Mouse (Mus musculus): Measurements from ENCODE around the gene Mvb12b. TPM values are rescaled to one million over a fixed set of nuclear protein-coding genes. Genes with fewer than 3 reads are reported as not detected.

Mvb12b gene
- polyA plus RNA-seq, 1 experiment from 2014 or later = 55.6 TPM

- Histone ChIP-seq H3K9ac (replicated peaks) (no peak overlapping the region), H3K4me2 (replicated peaks) (no peak overlapping the region), H3K9me3 (no peaks in the 10 kb centered on the region), H3K4me1 (peaks cover 11% of the 10 kb centered on the region; the same call in 1 of the 2 replicates), H3K27me3 (peaks cover 4% of the 10 kb centered on the region; the same call in 1 of the 2 replicates), H3K27ac (replicated peaks) (no peak overlapping the region), H3K4me3 (no peak overlapping the region), H3K36me3 (peaks cover 30% of the 10 kb centered on the region)
- 4% methylated on average over 2 of the region's 2 CpGs for WGBS
- ATAC-seq (ENCODE audit: low FRiP score, low read depth) = peak; percentile 67
These were observed 151.0 kb downstream of the Mvb12b start for GRCm38 (mm10) chr2:33736722-33737121.

GRCm38 (mm10) chr2:33734781-33735485 is 152.8 kb downstream of the Mvb12b start:
- ATAC-seq (ENCODE audit: low FRiP score, low read depth) = 0 out of 2 replicates have a peak, but pooled peaks have one; percentile 11
- H3K27ac ChIP-seq (replicated peaks) = peak overlapping the region; percentile 63; the same call in 1 of the 2 replicates
- H3K9ac ChIP-seq (replicated peaks) = no peak overlapping the region
- H3K36me3 ChIP-seq = peaks cover 40% of the 10 kb centered on the region
- H3K27me3 ChIP-seq = peaks cover 4% of the 10 kb centered on the region; the same call in 1 of the 2 replicates
- peaks cover 18% of the 10 kb centered on the region for H3K4me1 ChIP-seq
- no peak overlapping the region for H3K4me3 ChIP-seq
- 39% methylated on average over 10 of the region's 10 CpGs for WGBS
- H3K4me2 ChIP-seq (replicated peaks) = no peak overlapping the region
- no peaks in the 10 kb centered on the region for H3K9me3 ChIP-seq

GRCm38 (mm10) chr2:33729701-33730100 is 158.0 kb downstream of the Mvb12b start:
- Histone ChIP-seq H3K9me3 (no peaks in the 10 kb centered on the region), H3K36me3 (peaks cover 39% of the 10 kb centered on the region), H3K4me1 (peaks cover 19% of the 10 kb centered on the region), H3K27ac (replicated peaks) (peak overlapping the region; percentile 58; the same call in 1 of the 2 replicates), H3K4me3 (no peak overlapping the region), H3K27me3 (no peaks in the 10 kb centered on the region), H3K9ac (replicated peaks) (no peak overlapping the region), H3K4me2 (replicated peaks) (no peak overlapping the region)
- ATAC-seq (ENCODE audit: low FRiP score, low read depth) = no peak
- 28% methylated on average over 5 of the region's 5 CpGs for WGBS

GRCm38 (mm10) chr2:33727199-33727598 is 160.5 kb downstream of the Mvb12b start:
- no peak for ATAC-seq (ENCODE audit: low FRiP score, low read depth)
- WGBS = 69% methylated on average over 3 of the region's 6 CpGs
- no peaks in the 10 kb centered on the region for H3K9me3 ChIP-seq
- H3K27ac ChIP-seq (replicated peaks) = no peak overlapping the region
- no peak overlapping the region for H3K4me2 ChIP-seq (replicated peaks)
- peaks cover 17% of the 10 kb centered on the region for H3K4me1 ChIP-seq
- H3K27me3 ChIP-seq = no peaks in the 10 kb centered on the region
- no peak overlapping the region for H3K4me3 ChIP-seq
- no peak overlapping the region for H3K9ac ChIP-seq (replicated peaks)
- peaks cover 31% of the 10 kb centered on the region for H3K36me3 ChIP-seq

DNA sequence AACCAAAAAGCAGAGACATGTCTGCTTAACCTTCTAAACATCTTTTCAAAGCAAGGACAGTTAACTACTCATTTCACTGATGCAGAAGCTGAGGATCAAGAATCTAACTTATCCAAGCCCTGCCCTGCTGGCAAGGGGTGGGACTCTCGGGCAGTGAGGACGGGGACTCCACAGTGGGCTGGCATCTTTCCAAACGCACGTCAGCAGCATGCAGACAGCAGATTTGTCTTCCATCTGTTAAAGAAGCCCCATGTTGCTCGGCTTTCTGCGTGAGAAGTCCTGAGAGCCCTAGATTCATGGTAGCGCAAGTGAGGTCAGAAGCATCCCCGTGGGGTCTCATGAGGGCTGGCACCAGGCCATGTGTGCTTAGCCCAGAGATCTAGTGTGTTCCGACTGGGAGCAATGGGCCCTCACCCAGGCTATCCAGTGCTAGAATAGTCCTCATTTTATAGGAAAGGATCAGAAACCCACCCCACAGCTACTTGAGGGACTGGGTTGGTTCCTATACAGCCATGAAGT is 167.3 kb downstream of the Mvb12b start:
- Histone ChIP-seq H3K27ac (replicated peaks) (no peak overlapping the region), H3K4me1 (peaks cover 42% of the 10 kb centered on the region), H3K4me2 (replicated peaks) (no peak overlapping the region), H3K4me3 (no peak overlapping the region), H3K9me3 (no peaks in the 10 kb centered on the region), H3K36me3 (no peaks in the 10 kb centered on the region), H3K27me3 (peaks cover 26% of the 10 kb centered on the region), H3K9ac (replicated peaks) (no peak overlapping the region)
- 55% methylated on average over 9 of the region's 9 CpGs for WGBS
- ATAC-seq (ENCODE audit: low FRiP score, low read depth) = no peak

GRCm38 (mm10) chr2:33719339-33720066 is 168.2 kb downstream of the Mvb12b start:
- Histone ChIP-seq H3K27ac (replicated peaks) (0 out of 2 replicates have a peak overlapping the region, but pooled peaks have one; percentile 22), H3K27me3 (peaks cover 36% of the 10 kb centered on the region), H3K36me3 (no peaks in the 10 kb centered on the region), H3K4me3 (no peak overlapping the region), H3K9ac (replicated peaks) (no peak overlapping the region), H3K9me3 (no peaks in the 10 kb centered on the region), H3K4me1 (peaks cover 51% of the 10 kb centered on the region), H3K4me2 (replicated peaks) (no peak overlapping the region)
- no peak for ATAC-seq (ENCODE audit: low FRiP score, low read depth)
- 51% methylated on average over 12 of the region's 12 CpGs for WGBS

DNA sequence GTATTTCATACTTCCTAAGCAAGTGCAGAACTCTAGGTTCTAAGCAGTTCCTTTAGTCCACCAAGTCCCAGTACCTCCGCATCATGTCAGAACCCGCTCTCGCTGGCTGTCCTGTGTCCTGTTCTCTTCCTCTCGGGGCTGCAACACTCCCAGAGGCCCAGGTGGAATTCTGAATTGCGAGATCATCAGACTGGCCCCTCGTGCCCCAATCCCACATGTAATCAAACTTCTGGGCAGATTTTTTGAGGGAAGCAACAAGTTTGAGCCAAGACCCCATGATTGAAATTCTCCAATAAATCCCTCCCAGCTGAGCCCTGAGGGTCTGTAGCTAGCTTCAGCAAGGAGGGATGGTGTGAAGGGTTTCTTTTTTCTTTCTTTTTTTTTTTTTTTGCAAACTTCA is 169.2 kb downstream of the Mvb12b start:
- Histone ChIP-seq H3K27me3 (peaks cover 36% of the 10 kb centered on the region), H3K4me1 (peaks cover 58% of the 10 kb centered on the region), H3K4me3 (no peak overlapping the region), H3K27ac (replicated peaks) (peak overlapping the region; percentile 49; the same call in 1 of the 2 replicates), H3K9ac (replicated peaks) (no peak overlapping the region), H3K4me2 (replicated peaks) (peak overlapping the region; percentile 35), H3K9me3 (no peaks in the 10 kb centered on the region), H3K36me3 (no peaks in the 10 kb centered on the region)
- ATAC-seq (ENCODE audit: low FRiP score, low read depth) = no peak
- WGBS = 72% methylated on average over 6 of the region's 6 CpGs

DNA sequence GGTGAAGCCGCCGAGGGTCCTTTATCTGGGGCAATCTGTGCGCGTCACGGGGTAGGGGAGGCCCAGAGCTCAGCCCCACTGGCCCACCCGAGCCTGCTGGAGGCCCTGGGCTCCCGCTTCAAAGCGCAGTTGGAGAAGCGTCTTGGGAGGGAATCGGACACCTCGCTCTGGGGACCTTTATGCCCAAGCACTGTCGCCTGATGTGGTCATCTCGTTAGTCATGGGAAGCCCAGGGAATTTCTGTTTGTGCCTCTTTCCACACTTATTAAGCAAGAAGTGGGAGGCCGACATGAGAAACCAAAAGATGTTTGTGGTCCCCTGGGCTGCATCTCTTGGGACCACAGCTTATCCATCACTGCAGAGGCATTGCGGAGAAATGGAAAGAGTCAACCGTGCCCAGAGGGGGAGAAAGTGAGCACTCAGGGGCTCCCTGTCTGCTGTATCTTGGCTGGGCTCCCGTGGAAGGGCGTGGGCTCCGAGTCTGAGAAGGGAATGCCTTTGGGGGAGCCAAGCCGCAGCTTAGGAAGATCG is 169.9 kb downstream of the Mvb12b start:
- peaks cover 64% of the 10 kb centered on the region for H3K4me1 ChIP-seq
- H3K4me2 ChIP-seq (replicated peaks) = peak overlapping the region; percentile 35
- no peaks in the 10 kb centered on the region for H3K9me3 ChIP-seq
- no peaks in the 10 kb centered on the region for H3K36me3 ChIP-seq
- ATAC-seq (ENCODE audit: low FRiP score, low read depth) = no peak
- peaks cover 36% of the 10 kb centered on the region for H3K27me3 ChIP-seq
- no peak overlapping the region for H3K9ac ChIP-seq (replicated peaks)
- H3K4me3 ChIP-seq = no peak overlapping the region
- peak overlapping the region; percentile 49 for H3K27ac ChIP-seq (replicated peaks)
- 21% methylated on average over 21 of the region's 21 CpGs for WGBS

DNA sequence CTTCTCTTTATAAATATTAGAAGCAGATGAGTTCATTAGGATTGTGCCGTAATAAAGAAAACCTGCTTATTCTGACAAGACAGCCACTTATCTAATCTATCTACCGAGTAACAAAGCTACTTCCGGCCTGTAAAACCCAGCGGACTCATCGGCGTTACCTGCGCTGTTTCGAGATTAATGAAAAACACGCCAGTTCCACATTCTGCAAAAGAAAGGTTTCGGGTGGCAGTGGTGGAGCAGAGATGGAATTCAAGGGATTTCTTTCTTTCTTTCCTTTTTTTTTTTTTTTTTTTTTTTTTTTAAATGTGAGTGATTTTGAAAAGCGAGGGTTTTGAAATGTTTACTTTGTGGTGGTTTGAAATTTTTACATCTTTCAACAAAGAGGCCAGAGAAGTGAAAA is 170.4 kb downstream of the Mvb12b start:
- peaks cover 39% of the 10 kb centered on the region for H3K27me3 ChIP-seq
- no peak for ATAC-seq (ENCODE audit: low FRiP score, low read depth)
- H3K4me2 ChIP-seq (replicated peaks) = peak overlapping the region; percentile 35; the same call in 1 of the 2 replicates
- H3K4me1 ChIP-seq = peaks cover 70% of the 10 kb centered on the region
- no peak overlapping the region for H3K27ac ChIP-seq (replicated peaks)
- H3K9ac ChIP-seq (replicated peaks) = no peak overlapping the region
- H3K36me3 ChIP-seq = no peaks in the 10 kb centered on the region
- H3K4me3 ChIP-seq = no peak overlapping the region
- 50% methylated on average over 11 of the region's 11 CpGs for WGBS
- no peaks in the 10 kb centered on the region for H3K9me3 ChIP-seq

DNA sequence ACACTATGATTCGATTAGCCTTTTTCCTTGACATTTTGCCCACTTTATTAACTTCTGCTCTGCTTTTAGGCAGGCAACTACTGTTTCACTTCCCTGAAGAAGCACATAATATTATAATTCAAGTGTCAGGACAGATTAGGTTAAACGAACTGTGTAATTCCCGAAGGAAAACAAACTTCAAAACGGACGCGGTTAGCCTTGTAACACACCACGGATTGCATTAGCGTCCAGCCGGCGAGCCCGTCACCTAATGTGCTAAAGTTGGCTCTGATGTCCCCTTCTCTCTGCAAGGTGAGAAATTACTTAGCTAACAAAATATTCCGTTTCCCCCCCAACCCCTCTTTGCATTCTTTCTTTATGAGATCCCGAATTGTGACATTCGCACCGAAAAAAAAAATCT is 170.9 kb downstream of the Mvb12b start:
- WGBS = 37% methylated on average over 15 of the region's 15 CpGs
- Histone ChIP-seq H3K4me1 (peaks cover 71% of the 10 kb centered on the region), H3K9me3 (no peaks in the 10 kb centered on the region), H3K4me2 (replicated peaks) (no peak overlapping the region), H3K9ac (replicated peaks) (no peak overlapping the region), H3K4me3 (no peak overlapping the region), H3K27me3 (peaks cover 44% of the 10 kb centered on the region), H3K27ac (replicated peaks) (no peak overlapping the region), H3K36me3 (no peaks in the 10 kb centered on the region)
- no peak for ATAC-seq (ENCODE audit: low FRiP score, low read depth)

GRCm38 (mm10) chr2:33714932-33715331 is 172.8 kb downstream of the Mvb12b start:
- Histone ChIP-seq H3K9ac (replicated peaks) (no peak overlapping the region), H3K4me1 (peaks cover 66% of the 10 kb centered on the region), H3K4me3 (no peak overlapping the region), H3K9me3 (no peaks in the 10 kb centered on the region), H3K27me3 (peaks cover 49% of the 10 kb centered on the region), H3K27ac (replicated peaks) (peak overlapping the region; percentile 36; the same call in 1 of the 2 replicates), H3K4me2 (replicated peaks) (no peak overlapping the region), H3K36me3 (no peaks in the 10 kb centered on the region)
- WGBS = 64% methylated on average over 8 of the region's 8 CpGs
- no peak for ATAC-seq (ENCODE audit: low FRiP score, low read depth)
